Mouse (Mus musculus): ENCODE results near the gene H2-M5. TPM values are rescaled to one million over a fixed set of nuclear protein-coding genes. Genes with fewer than 3 reads are reported as not detected.
"Not testable (repeated sequence)": the region's sequence is repeated elsewhere in the genome, so short reads cannot be mapped to it uniquely, and the experiment has no call there.

H2-M5 gene
- polyA plus RNA-seq (2015; fragmentation: Nextera tagmentation; extraction: Ambion mirVana) = 0.44 and 0.57 TPM in 2 replicates

DNA sequence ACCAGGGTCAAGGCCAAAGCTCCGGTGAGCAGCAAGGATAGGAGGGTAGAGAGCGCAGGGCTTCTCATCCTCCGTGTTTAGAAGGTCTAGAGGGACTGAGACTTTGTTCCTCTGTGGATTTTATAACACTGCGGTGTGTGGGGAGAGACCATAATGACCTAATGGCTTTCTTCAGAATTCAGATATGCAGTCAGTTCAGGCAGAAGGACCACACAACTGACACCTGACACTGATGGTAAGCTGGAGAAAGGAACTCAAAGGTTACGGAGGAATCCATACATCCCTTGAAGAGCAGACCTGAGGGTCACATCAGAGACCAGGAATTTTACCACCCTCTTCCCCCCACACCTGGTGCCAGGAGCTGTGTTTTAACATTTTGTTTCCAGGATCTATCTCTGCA is at the start of gene H2-M5:
TSS of gene H2-M5 (minus strand) at position 101 of the 400 bp plus-strand sequence.
- H3K36me3 ChIP-seq (ENCODE audit: insufficient read depth, low read length) = no peaks in the 10 kb centered on the region
- H3K9ac ChIP-seq (replicated peaks; ENCODE audit: low read length) = no peak within 1 kb of the TSS; the same call in 1 of the 2 replicates
- H3K27me3 ChIP-seq (ENCODE audit: insufficient read depth, low read length) = peaks cover 33% of the 10 kb centered on the region
- no peaks in the 10 kb centered on the region for H3K9me3 ChIP-seq (ENCODE audit: low read length)
- H3K27ac ChIP-seq (ENCODE audit: low read length) = no peak within 1 kb of the TSS
- H3K4me2 ChIP-seq (replicated peaks; ENCODE audit: low read depth, low read length) = peak within 1 kb of the TSS; percentile 39
- no peaks in the 10 kb centered on the region for H3K4me1 ChIP-seq (ENCODE audit: insufficient read depth, low read length)
- no peak for ATAC-seq (ENCODE audit: low FRiP score, low TSS enrichment)
- peak within 1 kb of the TSS; percentile 30 for H3K4me3 ChIP-seq (ENCODE audit: low read length)
- 15% methylated on average over 5 of the region's 5 CpGs for WGBS

- WGBS = 75% methylated on average over 8 of the region's 8 CpGs
- peak overlapping the region; percentile 67 for H3K4me2 ChIP-seq (replicated peaks; ENCODE audit: low read depth, low read length)
- peaks cover 8% of the 10 kb centered on the region; the same call in 1 of the 2 replicates for H3K4me1 ChIP-seq (ENCODE audit: insufficient read depth, low read length)
- ATAC-seq (ENCODE audit: low FRiP score, low TSS enrichment) = 0 out of 2 replicates have a peak, but pooled peaks have one; percentile 19
- H3K27me3 ChIP-seq (ENCODE audit: insufficient read depth, low read length) = no peaks in the 10 kb centered on the region
- peak overlapping the region; percentile 60 for H3K4me3 ChIP-seq (ENCODE audit: low read length)
- no peaks in the 10 kb centered on the region for H3K9me3 ChIP-seq (ENCODE audit: low read length)
- H3K27ac ChIP-seq (ENCODE audit: low read length) = peak overlapping the region; percentile 97
- H3K36me3 ChIP-seq (ENCODE audit: insufficient read depth, low read length) = no peaks in the 10 kb centered on the region
- peak overlapping the region; percentile 69 for H3K9ac ChIP-seq (replicated peaks; ENCODE audit: low read length)
These were observed 39.8 kb upstream of the H2-M5 start for GRCm38 (mm10) chr17:37029162-37029561.

- peak; percentile 100 for ATAC-seq (ENCODE audit: low FRiP score, low TSS enrichment)
- 0% methylated on average over 14 of the region's 14 CpGs for WGBS
- Histone ChIP-seq H3K9me3 (ENCODE audit: low read length) (no peaks in the 10 kb centered on the region), H3K36me3 (ENCODE audit: insufficient read depth, low read length) (no peaks in the 10 kb centered on the region), H3K9ac (replicated peaks; ENCODE audit: low read length) (peak overlapping the region; percentile 69), H3K27ac (ENCODE audit: low read length) (peak overlapping the region; percentile 97), H3K4me1 (ENCODE audit: insufficient read depth, low read length) (peaks cover 8% of the 10 kb centered on the region; the same call in 1 of the 2 replicates), H3K4me3 (ENCODE audit: low read length) (peak overlapping the region; percentile 60), H3K4me2 (replicated peaks; ENCODE audit: low read depth, low read length) (peak overlapping the region; percentile 67), H3K27me3 (ENCODE audit: insufficient read depth, low read length) (no peaks in the 10 kb centered on the region)
These were observed 39.4 kb upstream of the H2-M5 start for GRCm38 (mm10) chr17:37028683-37029120.

DNA sequence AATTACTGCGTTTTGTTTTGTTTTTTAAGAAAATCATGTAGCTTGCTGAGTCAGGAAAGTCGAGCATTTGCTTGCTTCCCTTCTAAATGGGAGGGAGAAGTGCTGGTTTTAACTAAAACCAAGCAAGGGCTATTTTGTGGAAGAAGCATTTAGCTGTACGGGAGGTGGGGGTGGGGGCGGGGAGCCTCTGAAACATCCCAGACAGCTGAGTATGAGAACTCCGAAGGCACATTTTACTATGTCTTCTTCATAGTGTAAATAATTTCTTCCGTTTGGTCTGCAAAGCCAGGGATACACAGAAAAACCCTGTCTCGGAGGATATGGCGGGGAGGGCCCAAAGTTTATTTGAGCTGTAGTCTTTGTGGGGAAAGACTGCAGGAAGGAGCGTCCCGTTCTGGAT is 38.9 kb upstream of the H2-M5 start:
- Histone ChIP-seq H3K27ac (ENCODE audit: low read length) (peak overlapping the region; percentile 97), H3K4me1 (ENCODE audit: insufficient read depth, low read length) (peaks cover 8% of the 10 kb centered on the region; the same call in 1 of the 2 replicates), H3K9me3 (ENCODE audit: low read length) (no peaks in the 10 kb centered on the region), H3K4me2 (replicated peaks; ENCODE audit: low read depth, low read length) (peak overlapping the region; percentile 67), H3K4me3 (ENCODE audit: low read length) (peak overlapping the region; percentile 60), H3K36me3 (ENCODE audit: insufficient read depth, low read length) (no peaks in the 10 kb centered on the region), H3K27me3 (ENCODE audit: insufficient read depth, low read length) (no peaks in the 10 kb centered on the region), H3K9ac (replicated peaks; ENCODE audit: low read length) (peak overlapping the region; percentile 69)
- peak; percentile 55 for ATAC-seq (ENCODE audit: low FRiP score, low TSS enrichment)
- 9% methylated on average over 10 of the region's 10 CpGs for WGBS

DNA sequence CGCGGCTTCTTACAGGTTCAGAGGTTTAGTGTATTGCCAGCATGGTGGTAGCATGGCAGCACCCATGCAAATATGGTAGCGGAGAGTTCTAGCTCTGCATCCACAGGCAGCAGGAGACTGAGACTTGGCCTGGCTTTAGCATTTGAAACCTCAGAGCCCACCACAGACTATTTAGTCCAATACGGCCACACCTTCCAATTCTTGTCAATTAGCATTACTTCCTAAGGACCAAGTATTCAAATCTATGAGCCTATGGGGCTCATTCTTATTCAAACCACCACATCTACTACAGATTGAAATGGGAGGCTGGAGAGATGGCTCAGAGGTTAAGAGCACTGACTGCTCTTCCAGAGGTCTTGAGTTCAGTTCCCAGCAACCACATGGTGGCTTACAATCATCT is 38.1 kb upstream of the H2-M5 start:
- Histone ChIP-seq H3K27me3 (ENCODE audit: insufficient read depth, low read length) (no peaks in the 10 kb centered on the region), H3K4me2 (replicated peaks; ENCODE audit: low read depth, low read length) (no peak overlapping the region), H3K36me3 (ENCODE audit: insufficient read depth, low read length) (no peaks in the 10 kb centered on the region), H3K27ac (ENCODE audit: low read length) (no peak overlapping the region; the same call in 1 of the 2 replicates), H3K9me3 (ENCODE audit: low read length) (no peaks in the 10 kb centered on the region), H3K4me3 (ENCODE audit: low read length) (no peak overlapping the region), H3K4me1 (ENCODE audit: insufficient read depth, low read length) (peaks cover 8% of the 10 kb centered on the region; the same call in 1 of the 2 replicates), H3K9ac (replicated peaks; ENCODE audit: low read length) (no peak overlapping the region)
- ATAC-seq (ENCODE audit: low FRiP score, low TSS enrichment) = no peak
- WGBS = 96% methylated on average over 4 of the region's 4 CpGs

GRCm38 (mm10) chr17:37026425-37026824 is 37.1 kb upstream of the H2-M5 start:
- no peaks in the 10 kb centered on the region for H3K36me3 ChIP-seq (ENCODE audit: insufficient read depth, low read length)
- H3K27me3 ChIP-seq (ENCODE audit: insufficient read depth, low read length) = no peaks in the 10 kb centered on the region
- no peak overlapping the region for H3K4me3 ChIP-seq (ENCODE audit: low read length)
- H3K27ac ChIP-seq (ENCODE audit: low read length) = no peak overlapping the region
- H3K4me1 ChIP-seq (ENCODE audit: insufficient read depth, low read length) = peaks cover 8% of the 10 kb centered on the region; the same call in 1 of the 2 replicates
- 94% methylated on average over 2 of the region's 2 CpGs for WGBS
- H3K9me3 ChIP-seq (ENCODE audit: low read length) = no peaks in the 10 kb centered on the region
- no peak for ATAC-seq (ENCODE audit: low FRiP score, low TSS enrichment)
- no peak overlapping the region for H3K9ac ChIP-seq (replicated peaks; ENCODE audit: low read length)
- no peak overlapping the region for H3K4me2 ChIP-seq (replicated peaks; ENCODE audit: low read depth, low read length)

GRCm38 (mm10) chr17:37022628-37023576 is 33.6 kb upstream of the H2-M5 start, which contains the start of gene Mog:
Mog (minus strand) TSS chr17:37023398.
- Histone ChIP-seq H3K9ac (replicated peaks; ENCODE audit: low read length) (no peak within 1 kb of the TSS), H3K27me3 (ENCODE audit: insufficient read depth, low read length) (no peaks in the 10 kb centered on the region), H3K4me1 (ENCODE audit: insufficient read depth, low read length) (no peaks in the 10 kb centered on the region), H3K4me3 (ENCODE audit: low read length) (no peak within 1 kb of the TSS), H3K36me3 (ENCODE audit: insufficient read depth, low read length) (no peaks in the 10 kb centered on the region), H3K4me2 (replicated peaks; ENCODE audit: low read depth, low read length) (no peak within 1 kb of the TSS), H3K9me3 (ENCODE audit: low read length) (no peaks in the 10 kb centered on the region), H3K27ac (ENCODE audit: low read length) (no peak within 1 kb of the TSS)
- WGBS = 78% methylated on average over 9 of the region's 9 CpGs
- no peak for ATAC-seq (ENCODE audit: low FRiP score, low TSS enrichment)

DNA sequence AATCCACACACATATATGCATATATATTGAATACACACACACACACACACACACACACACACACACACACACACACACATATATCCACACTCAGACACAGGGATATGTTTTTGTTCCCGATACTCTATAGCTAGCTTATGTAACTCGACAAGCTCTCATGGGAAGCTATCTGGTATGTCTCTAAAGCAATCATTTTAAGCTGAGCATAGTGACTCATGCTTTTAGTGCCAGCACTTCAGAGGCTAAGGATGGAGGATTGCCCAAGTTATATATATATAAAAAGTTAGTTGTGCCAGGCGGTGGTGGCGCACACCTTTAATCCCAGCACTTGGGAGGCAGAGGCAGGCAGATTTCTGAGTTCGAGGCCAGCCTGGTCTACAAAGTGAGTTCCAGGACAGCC is 29.9 kb upstream of the H2-M5 start:
- H3K4me3 ChIP-seq (ENCODE audit: low read length); H3K27me3 ChIP-seq (ENCODE audit: insufficient read depth, low read length); H3K9me3 ChIP-seq (ENCODE audit: low read length); H3K4me1 ChIP-seq (ENCODE audit: insufficient read depth, low read length); H3K36me3 ChIP-seq (ENCODE audit: insufficient read depth, low read length); ATAC-seq (ENCODE audit: low FRiP score, low TSS enrichment); H3K9ac ChIP-seq (replicated peaks; ENCODE audit: low read length); H3K4me2 ChIP-seq (replicated peaks; ENCODE audit: low read depth, low read length); H3K27ac ChIP-seq (ENCODE audit: low read length): not testable (repeated sequence)
- 95% methylated on average over 5 of the region's 5 CpGs for WGBS

DNA sequence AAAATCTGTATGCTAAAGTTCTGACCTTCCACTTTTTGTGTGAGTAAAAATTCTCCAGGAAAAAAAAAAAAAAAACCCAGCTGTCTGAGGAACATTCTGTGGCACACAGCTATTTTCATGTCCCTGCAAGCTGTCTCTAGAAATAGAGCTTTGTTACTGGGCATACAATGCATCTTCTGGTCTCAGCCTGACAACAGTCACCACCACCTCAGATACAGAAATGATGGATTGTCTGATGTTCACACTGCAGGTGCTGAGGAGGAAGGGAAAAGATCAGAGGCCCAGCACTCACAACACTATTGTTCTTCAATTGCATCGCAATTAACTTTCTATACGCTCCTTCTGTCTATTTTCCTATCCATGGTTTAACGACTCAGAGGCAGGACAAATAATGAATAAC is 29.0 kb upstream of the H2-M5 start:
- Histone ChIP-seq H3K4me3 (ENCODE audit: low read length) (no peak overlapping the region), H3K4me2 (replicated peaks; ENCODE audit: low read depth, low read length) (no peak overlapping the region), H3K4me1 (ENCODE audit: insufficient read depth, low read length) (no peaks in the 10 kb centered on the region), H3K27me3 (ENCODE audit: insufficient read depth, low read length) (no peaks in the 10 kb centered on the region), H3K9me3 (ENCODE audit: low read length) (no peaks in the 10 kb centered on the region), H3K27ac (ENCODE audit: low read length) (no peak overlapping the region), H3K9ac (replicated peaks; ENCODE audit: low read length) (no peak overlapping the region), H3K36me3 (ENCODE audit: insufficient read depth, low read length) (no peaks in the 10 kb centered on the region)
- ATAC-seq (ENCODE audit: low FRiP score, low TSS enrichment) = no peak
- 70% methylated on average over 3 of the region's 3 CpGs for WGBS

DNA sequence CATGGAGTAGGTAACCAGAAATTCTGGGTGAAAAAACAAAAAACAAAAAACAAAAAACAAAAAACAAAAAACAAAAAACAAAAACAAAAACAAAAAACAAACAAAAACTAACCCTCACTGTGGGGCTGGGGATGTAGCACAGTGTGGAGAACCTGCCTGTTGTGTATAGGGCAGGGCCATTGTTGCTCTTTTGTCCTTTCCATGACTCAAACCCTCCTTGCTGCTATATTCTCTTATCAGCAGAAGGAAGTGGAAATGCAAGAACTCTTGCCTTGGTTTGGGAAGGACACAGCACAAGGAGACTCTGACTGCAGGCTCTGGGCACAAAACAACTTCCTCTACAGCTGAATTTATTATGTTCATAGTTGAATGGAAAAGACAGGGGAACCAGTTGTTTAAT is 27.0 kb upstream of the H2-M5 start:
- no peaks in the 10 kb centered on the region for H3K36me3 ChIP-seq (ENCODE audit: insufficient read depth, low read length)
- ATAC-seq (ENCODE audit: low FRiP score, low TSS enrichment) = no peak
- H3K4me2 ChIP-seq (replicated peaks; ENCODE audit: low read depth, low read length) = no peak overlapping the region
- H3K4me3 ChIP-seq (ENCODE audit: low read length) = no peak overlapping the region
- no peaks in the 10 kb centered on the region for H3K27me3 ChIP-seq (ENCODE audit: insufficient read depth, low read length)
- no peak overlapping the region for H3K9ac ChIP-seq (replicated peaks; ENCODE audit: low read length)
- no peaks in the 10 kb centered on the region for H3K4me1 ChIP-seq (ENCODE audit: insufficient read depth, low read length)
- no peak overlapping the region for H3K27ac ChIP-seq (ENCODE audit: low read length)
- no peaks in the 10 kb centered on the region for H3K9me3 ChIP-seq (ENCODE audit: low read length)

Data from kidney, embryonic 16.5 days (tissue).